Mouse (Mus musculus) layer of hippocampus, adult 2 months (tissue): Measurements from ENCODE around the gene Nup153. TPM values are rescaled to one million over a fixed set of nuclear protein-coding genes. Genes with fewer than 3 reads are reported as not detected.

Source experiments
- DNase-seq, 2 experiments: peaks; one replicate each; pipeline ENCODE4 v3.0.0; 2022; ENCODE audit warnings: low spot score in 2 of 2
- H3K27ac ChIP-seq: fragments of 200-600 bp; 2 replicates; pipeline ENCODE4 v1.8.1; 2022
- H3K4me3 ChIP-seq: fragments of 200-600 bp; 2 replicates; pipeline ENCODE4 v1.8.1; 2022; ENCODE audit warnings: mild to moderate bottlenecking
- CTCF ChIP-seq: fragments of 200-600 bp; conservative IDR thresholded peaks from 2 replicates; pipeline ENCODE4 v1.8.1; 2022; ENCODE audit warnings: antibody characterized with exemption, mild to moderate bottlenecking, moderate library complexity
- total RNA-seq, 2 experiments: library from RNA; stranded (reverse); gene quantifications; 2 replicates each; pipeline ENCODE4 v1.2.3; 2021

Nup153 gene
- total RNA-seq, 2 experiments from 2014 or later = 56.3 to 56.4 TPM

GRCm38 (mm10) chr13:46683370-46683769 is 44.4 kb downstream of the Nup153 start:
- DNase-seq = no peak
- no peak overlapping the region for H3K4me3 ChIP-seq
- H3K27ac ChIP-seq = no peak overlapping the region
- no peak for TF ChIP-seq CTCF

- no peak for DNase-seq
- Histone ChIP-seq H3K27ac (no peak overlapping the region), H3K4me3 (no peak overlapping the region)
- no peak for TF ChIP-seq CTCF
These were observed 44.8 kb downstream of the Nup153 start for GRCm38 (mm10) chr13:46682921-46683320.

- Histone ChIP-seq H3K4me3 (no peak overlapping the region), H3K27ac (no peak overlapping the region)
- no peak for TF ChIP-seq CTCF
- DNase-seq = no peak
These were observed 50.0 kb downstream of the Nup153 start for GRCm38 (mm10) chr13:46677721-46678120.

GRCm38 (mm10) chr13:46674601-46675000 is 53.1 kb downstream of the Nup153 start:
- DNase-seq = no peak
- Histone ChIP-seq H3K27ac (no peak overlapping the region), H3K4me3 (no peak overlapping the region)
- no peak for TF ChIP-seq CTCF

- H3K4me3 ChIP-seq = peak overlapping the region; percentile 83
- no peak for DNase-seq
- H3K27ac ChIP-seq = peak overlapping the region; percentile 93
- TF ChIP-seq CTCF = no peak
These were observed 57.2 kb downstream of the Nup153 start for GRCm38 (mm10) chr13:46670514-46670913.

- H3K4me3 ChIP-seq = peak overlapping the region; percentile 83
- TF ChIP-seq CTCF = peak; percentile 25
- no peak for DNase-seq
- peak overlapping the region; percentile 93 for H3K27ac ChIP-seq
These were observed 58.0 kb downstream of the Nup153 start for GRCm38 (mm10) chr13:46669620-46670271.

- peak within 1 kb of the TSS; percentile 83 for H3K4me3 ChIP-seq
- TF ChIP-seq CTCF = no peak
- peak within 1 kb of the TSS; percentile 93 for H3K27ac ChIP-seq
- peak; percentile 91 to 96 for DNase-seq
These were observed 58.6 kb downstream of the Nup153 start, which contains the start of gene Fam8a1 for GRCm38 (mm10) chr13:46669048-46669619. Gene Fam8a1 (plus strand): TSS chr13:46669522.

GRCm38 (mm10) chr13:46663461-46663964 is 64.2 kb downstream of the Nup153 start:
- Histone ChIP-seq H3K4me3 (no peak overlapping the region), H3K27ac (no peak overlapping the region)
- TF ChIP-seq CTCF = peak; percentile 88
- DNase-seq = peak in 1 of 2 experiments; percentile 33

GRCm38 (mm10) chr13:46659211-46659610 is 68.5 kb downstream of the Nup153 start:
- no peak overlapping the region for H3K4me3 ChIP-seq
- no peak overlapping the region for H3K27ac ChIP-seq
- peak; percentile 52 for TF ChIP-seq CTCF
- DNase-seq = no peak

GRCm38 (mm10) chr13:46654566-46654965 is 73.2 kb downstream of the Nup153 start:
- TF ChIP-seq CTCF = no peak
- no peak overlapping the region for H3K4me3 ChIP-seq
- H3K27ac ChIP-seq = peak overlapping the region; percentile 54; the same call in 1 of the 2 replicates
- DNase-seq = no peak

- no peak overlapping the region for H3K4me3 ChIP-seq
- DNase-seq = peak in 1 of 2 experiments; percentile 66
- H3K27ac ChIP-seq = peak overlapping the region; percentile 54; the same call in 1 of the 2 replicates
- no peak for TF ChIP-seq CTCF
These were observed 74.1 kb downstream of the Nup153 start for GRCm38 (mm10) chr13:46653671-46654070.

- H3K27ac ChIP-seq = peak overlapping the region; percentile 37
- no peak for TF ChIP-seq CTCF
- DNase-seq = no peak
- H3K4me3 ChIP-seq = no peak overlapping the region
These were observed 75.1 kb downstream of the Nup153 start for GRCm38 (mm10) chr13:46652671-46653070.

- DNase-seq = no peak
- Histone ChIP-seq H3K4me3 (no peak overlapping the region), H3K27ac (peak overlapping the region; percentile 37)
- TF ChIP-seq CTCF = no peak
These were observed 75.9 kb downstream of the Nup153 start for GRCm38 (mm10) chr13:46651853-46652252.

- H3K4me3 ChIP-seq = no peak overlapping the region
- DNase-seq = no peak
- no peak for TF ChIP-seq CTCF
- H3K27ac ChIP-seq = no peak overlapping the region
These were observed 82.3 kb downstream of the Nup153 start for GRCm38 (mm10) chr13:46645476-46645875.
